Mouse (Mus musculus) cerebellum, adult 2 months (tissue): ENCODE results near the gene Ccdc194.

ENCODE experiments used
- CTCF ChIP-seq: fragments of 200-500 bp; IDR thresholded peaks from 2 replicates; pipeline ENCODE4 v1.5.1; 2011; ENCODE audit warnings: low read depth, mild to moderate bottlenecking, control low read depth, low read length, moderate library complexity, borderline replicate concordance; ENCODE audit not compliant: insufficient read depth
- POLR2A ChIP-seq: fragments of 200-500 bp; IDR thresholded peaks from 2 replicates; pipeline ENCODE4 v1.6.1; 2011; ENCODE audit warnings: low read length, control low read depth, borderline replicate concordance; ENCODE audit not compliant: insufficient read depth

GRCm38 (mm10) chr8:71527162-71527870 lies 1.8 kb upstream of the Ccdc194 start:
- TF ChIP-seq POLR2A (no peak), CTCF (no peak)
